27 mouse cellular contexts compared by ENCODE assay signal in genomic region chr8:84101476-84102270, GRCm38 (mm10). TPM values are rescaled to one million over a fixed set of nuclear protein-coding genes. Genes with fewer than 3 reads are reported as not detected.
DNase-seq lines count a peak whose midpoint lies in the region; ATAC-seq and TF ChIP-seq lines count a peak whose summit lies in the region.
"Had no signal": no experiment of that assay in that cellular context is flagged by ENCODE, and none has a peak within 500 bp of the region (broad histone marks: within the 10 kb centered on the region; RNA-seq: fewer than 3 reads in every experiment).

No protein-coding gene starts in this region.

- no peak overlapping the region for H3K27ac ChIP-seq in hindbrain, embryonic 16.5 days (ENCODE audit: low read depth, low read length)
- H3K27ac ChIP-seq in hindbrain, embryonic 12.5 days, result no peak overlapping the region
- H3K27ac ChIP-seq in midbrain, embryonic 14.5 days (replicated peaks; ENCODE audit: low read depth, low read length), result no peak overlapping the region
- H3K27ac ChIP-seq in midbrain, postnatal 0 days (ENCODE audit: low read depth, low read length), result no peak overlapping the region
- no peak overlapping the region for H3K27ac ChIP-seq in heart, adult 2 months
- H3K27ac ChIP-seq: embryonic facial prominence, embryonic 12.5 days; left cerebral cortex, adult 2 months; liver, embryonic 13.5 days had no signal

- H3K4me3 ChIP-seq in hindbrain, embryonic 16.5 days (ENCODE audit: low read length), result no peak overlapping the region
- no peak overlapping the region for H3K4me3 ChIP-seq in hindbrain, embryonic 12.5 days
- H3K4me3 ChIP-seq in midbrain, embryonic 14.5 days (replicated peaks; ENCODE audit: low read depth, low read length), result no peak overlapping the region
- H3K4me3 ChIP-seq in midbrain, postnatal 0 days (ENCODE audit: low read depth, low read length), result no peak overlapping the region
- no peak overlapping the region for H3K4me3 ChIP-seq in heart, adult 2 months
- H3K4me3 ChIP-seq: embryonic facial prominence, embryonic 12.5 days; left cerebral cortex, adult 2 months; liver, embryonic 13.5 days had no signal

- H3K9ac ChIP-seq in hindbrain, embryonic 16.5 days (ENCODE audit: low read depth, low read length), result 0 out of 2 replicates have a peak overlapping the region, but pooled peaks have one; percentile 5
- no peak overlapping the region for H3K9ac ChIP-seq in hindbrain, embryonic 12.5 days
- 0 out of 2 replicates have a peak overlapping the region, but pooled peaks have one; percentile 9 for H3K9ac ChIP-seq in midbrain, embryonic 14.5 days (replicated peaks; ENCODE audit: low read length)
- no peak overlapping the region for H3K9ac ChIP-seq in midbrain, postnatal 0 days (replicated peaks; ENCODE audit: low read length, poor library complexity, severe bottlenecking)
- no peak overlapping the region for H3K9ac ChIP-seq in heart, adult 2 months (ENCODE audit: low read depth, low read length)
- H3K9ac ChIP-seq: embryonic facial prominence, embryonic 12.5 days; liver, embryonic 13.5 days had no signal

- H3K79me2 ChIP-seq in heart, adult 2 months (replicated peaks; ENCODE audit: control insufficient read depth, insufficient read depth, low read length), result peaks cover 1% of the 10 kb centered on the region; the same call in 1 of the 2 replicates

- TF ChIP-seq EP300 in heart, adult 2 months (IDR thresholded peaks at IDR 0.05; ENCODE audit: insufficient read depth, low read depth, low read length), result no peak

- no peak for TF ChIP-seq POLR2A in heart, adult 2 months (IDR thresholded peaks at IDR 0.05; ENCODE audit: insufficient read depth, low read depth, low read length)

- H3K9me3 ChIP-seq in hindbrain, embryonic 16.5 days (ENCODE audit: control insufficient read depth, low read length), result no peaks in the 10 kb centered on the region
- no peaks in the 10 kb centered on the region for H3K9me3 ChIP-seq in hindbrain, embryonic 12.5 days (replicated peaks)
- no peaks in the 10 kb centered on the region for H3K9me3 ChIP-seq in midbrain, embryonic 14.5 days (ENCODE audit: control insufficient read depth, low read length)
- no peaks in the 10 kb centered on the region for H3K9me3 ChIP-seq in midbrain, postnatal 0 days (ENCODE audit: low read length)
- H3K9me3 ChIP-seq: embryonic facial prominence, embryonic 12.5 days; hindbrain, embryonic 10.5 days; liver, embryonic 13.5 days had no signal

- H3K27me3 ChIP-seq in hindbrain, embryonic 16.5 days (replicated peaks; ENCODE audit: control insufficient read depth, insufficient read depth, low read length), result no peaks in the 10 kb centered on the region
- H3K27me3 ChIP-seq in hindbrain, embryonic 12.5 days, result no peaks in the 10 kb centered on the region
- H3K27me3 ChIP-seq in midbrain, embryonic 14.5 days (ENCODE audit: control insufficient read depth, insufficient read depth, low read length), result no peaks in the 10 kb centered on the region
- no peaks in the 10 kb centered on the region for H3K27me3 ChIP-seq in midbrain, postnatal 0 days (ENCODE audit: insufficient read depth, low read length)
- H3K27me3 ChIP-seq in heart, adult 2 months (ENCODE audit: control insufficient read depth, insufficient read depth, low read length), result no peaks in the 10 kb centered on the region
- H3K27me3 ChIP-seq: CH12.LX; embryonic facial prominence, embryonic 12.5 days; liver, embryonic 13.5 days had no signal

- 90% methylated on average over 25 of the region's 25 CpGs for WGBS in hindbrain, embryonic 16.5 days
- WGBS in hindbrain, embryonic 12.5 days, result 95% methylated on average over 25 of the region's 25 CpGs
- 93% methylated on average over 25 of the region's 25 CpGs for WGBS in midbrain, embryonic 14.5 days
- 91% methylated on average over 25 of the region's 25 CpGs for WGBS in midbrain, postnatal 0 days
- WGBS in heart, adult 2 months, result 92% methylated on average over 25 of the region's 25 CpGs

- H3K36me3 ChIP-seq in hindbrain, embryonic 16.5 days (ENCODE audit: control insufficient read depth, insufficient read depth, low read length), result peaks cover 24% of the 10 kb centered on the region
- H3K36me3 ChIP-seq in hindbrain, embryonic 12.5 days, result peaks cover 50% of the 10 kb centered on the region
- peaks cover 47% of the 10 kb centered on the region for H3K36me3 ChIP-seq in midbrain, embryonic 14.5 days (ENCODE audit: control insufficient read depth, insufficient read depth, low read length)
- peaks cover 33% of the 10 kb centered on the region for H3K36me3 ChIP-seq in midbrain, postnatal 0 days (ENCODE audit: insufficient read depth, low read length)
- H3K36me3 ChIP-seq in heart, adult 2 months (ENCODE audit: control insufficient read depth, insufficient read depth, low read length), result no peaks in the 10 kb centered on the region

- ATAC-seq in hindbrain, embryonic 16.5 days, result no peak
- ATAC-seq in hindbrain, embryonic 12.5 days (ENCODE audit: low FRiP score), result no peak
- ATAC-seq in midbrain, embryonic 14.5 days (ENCODE audit: low FRiP score, low TSS enrichment), result no peak
- ATAC-seq in midbrain, postnatal 0 days (ENCODE audit: low FRiP score), result no peak
- ATAC-seq: activated CD4-positive, CD25-positive, alpha-beta regulatory T cell, adult 4 months; inflammation-experienced regulatory T-cells, adult 6 months had no signal

- no peak for TF ChIP-seq CTCF in midbrain, postnatal 0 days (IDR thresholded peaks at IDR 0.05)
- TF ChIP-seq CTCF in heart, adult 2 months (IDR thresholded peaks at IDR 0.05), result no peak

- no peak overlapping the region for H3K4me2 ChIP-seq in hindbrain, embryonic 16.5 days (ENCODE audit: low read length)
- H3K4me2 ChIP-seq in hindbrain, embryonic 12.5 days (replicated peaks), result no peak overlapping the region
- H3K4me2 ChIP-seq in midbrain, embryonic 14.5 days (ENCODE audit: low read length), result no peak overlapping the region
- no peak overlapping the region for H3K4me2 ChIP-seq in midbrain, postnatal 0 days (ENCODE audit: low read depth, low read length, poor library complexity, severe bottlenecking)
- H3K4me2 ChIP-seq: embryonic facial prominence, embryonic 12.5 days; heart, embryonic 11.5 days; liver, embryonic 13.5 days had no signal

- H3K4me1 ChIP-seq in hindbrain, embryonic 16.5 days (ENCODE audit: control insufficient read depth, insufficient read depth, low read depth, low read length), result peaks cover 27% of the 10 kb centered on the region
- peaks cover 30% of the 10 kb centered on the region for H3K4me1 ChIP-seq in hindbrain, embryonic 12.5 days
- H3K4me1 ChIP-seq in midbrain, embryonic 14.5 days (ENCODE audit: control insufficient read depth, insufficient read depth, low read length), result peaks cover 28% of the 10 kb centered on the region
- H3K4me1 ChIP-seq in midbrain, postnatal 0 days (ENCODE audit: insufficient read depth, low read length), result peaks cover 12% of the 10 kb centered on the region
- peaks cover 5% of the 10 kb centered on the region for H3K4me1 ChIP-seq in heart, adult 2 months (ENCODE audit: control insufficient read depth, insufficient read depth, low read length)

- no peak for DNase-seq in midbrain, embryonic 14.5 days
- no peak for DNase-seq in midbrain, postnatal 0 days (ENCODE audit: low spot score)
- DNase-seq in kidney, postnatal 14 days, result peak; percentile 41
- no peak for DNase-seq in layer of hippocampus, adult 18-20 months (ENCODE audit: low spot score in 2 of 2)
- no peak for DNase-seq in heart, adult 2 months
- DNase-seq: adrenal gland, adult 8-10 months; B cell, adult 2 months; cerebellum, adult 11-12 months; heart, postnatal 10 days; liver, embryonic 13.5 days; lung, adult 2 months; lung, postnatal 14 days; retina, postnatal 1 day had no signal

- intact Hi-C loops in heart, adult 2 months (cut with DNase I), result no loop called here

RNA-seq across cellular contexts. Expression of gene Dcaf15, which starts 2.9 kb away (rescaled TPM):
- 21.5 and 22.7 TPM in 2 replicates for polyA plus RNA-seq in hindbrain, embryonic 16.5 days (2015; fragmentation: Nextera tagmentation; extraction: Ambion mirVana)
- 16.4 and 19.7 TPM in 2 replicates for polyA plus RNA-seq in hindbrain, embryonic 12.5 days (2016; fragmentation: Nextera tagmentation; extraction: Ambion mirVana)
- polyA plus RNA-seq in midbrain, embryonic 14.5 days (2014; fragmentation: Nextera tagmentation; extraction: Ambion mirVana), result 19.9 and 26.0 TPM in 2 replicates
- 62.3 and 67.6 TPM in 2 replicates for total RNA-seq in midbrain, postnatal 0 days (2014; rRNA removed)
- polyA plus RNA-seq in midbrain, postnatal 0 days (2015; fragmentation: Nextera tagmentation; extraction: Ambion mirVana), result 21.7 and 23.3 TPM in 2 replicates
- total RNA-seq in layer of hippocampus, adult 18-20 months (2021), result 10 to 100 TPM; 16.9 to 17.6 TPM
- 1 to 10 TPM; 5.9 to 7.6 TPM for total RNA-seq in heart, adult 2 months (2021)
- 17.0 and 18.4 TPM in 2 replicates for polyA plus RNA-seq in heart, adult 2 months (2012; rRNA removed)

RNA-seq across cellular contexts. Expression of gene Podnl1, which starts 24.1 kb away (rescaled TPM):
- polyA plus RNA-seq in hindbrain, embryonic 16.5 days (2015; fragmentation: Nextera tagmentation; extraction: Ambion mirVana), result 0.51 and 0.55 TPM in 2 replicates
- polyA plus RNA-seq in hindbrain, embryonic 12.5 days (2016; fragmentation: Nextera tagmentation; extraction: Ambion mirVana), result 0.39 and 0.50 TPM in 2 replicates
- polyA plus RNA-seq in midbrain, embryonic 14.5 days (2014; fragmentation: Nextera tagmentation; extraction: Ambion mirVana), result 0.63 and 0.68 TPM in 2 replicates
- 0.05 and 0.19 TPM in 2 replicates for total RNA-seq in midbrain, postnatal 0 days (2014; rRNA removed)
- 0.38 and 0.56 TPM in 2 replicates for polyA plus RNA-seq in midbrain, postnatal 0 days (2015; fragmentation: Nextera tagmentation; extraction: Ambion mirVana)
- total RNA-seq in layer of hippocampus, adult 18-20 months (2021), result not detected
- not detected for total RNA-seq in heart, adult 2 months (2021)
- polyA plus RNA-seq in heart, adult 2 months (2012; rRNA removed), result 0.20 and 0.23 TPM in 2 replicates
- total RNA-seq: gastrocnemius, adult 18-20 months; layer of hippocampus, postnatal 10 days; left cerebral cortex, adult 2 months; left cerebral cortex, postnatal 36 days; megakaryocyte progenitor cell, adult 5-6 weeks had no signal
- polyA plus RNA-seq: liver, embryonic 13.5 days; neural tube, embryonic 11.5 days had no signal

RNA-seq across cellular contexts. Expression of gene Rfx1, which starts 35.0 kb away (rescaled TPM):
- 7.9 and 9.0 TPM in 2 replicates for polyA plus RNA-seq in hindbrain, embryonic 16.5 days (2015; fragmentation: Nextera tagmentation; extraction: Ambion mirVana)
- 8.9 and 9.4 TPM in 2 replicates for polyA plus RNA-seq in hindbrain, embryonic 12.5 days (2016; fragmentation: Nextera tagmentation; extraction: Ambion mirVana)
- polyA plus RNA-seq in midbrain, embryonic 14.5 days (2014; fragmentation: Nextera tagmentation; extraction: Ambion mirVana), result 11.2 and 12.2 TPM in 2 replicates
- total RNA-seq in midbrain, postnatal 0 days (2014; rRNA removed), result 28.4 and 31.7 TPM in 2 replicates
- 7.2 and 8.8 TPM in 2 replicates for polyA plus RNA-seq in midbrain, postnatal 0 days (2015; fragmentation: Nextera tagmentation; extraction: Ambion mirVana)
- 10 to 100 TPM; 27.3 to 28.1 TPM for total RNA-seq in layer of hippocampus, adult 18-20 months (2021)
- 1 to 10 TPM; 8.8 to 9.5 TPM for total RNA-seq in heart, adult 2 months (2021)
- polyA plus RNA-seq in heart, adult 2 months (2012; rRNA removed), result 9.5 and 11.0 TPM in 2 replicates

RNA-seq across cellular contexts. Expression of gene Gm10643, which starts 36.7 kb away (rescaled TPM):
- 1.6 and 1.7 TPM in 2 replicates for polyA plus RNA-seq in hindbrain, embryonic 16.5 days (2015; fragmentation: Nextera tagmentation; extraction: Ambion mirVana)
- 2.1 and 3.0 TPM in 2 replicates for polyA plus RNA-seq in hindbrain, embryonic 12.5 days (2016; fragmentation: Nextera tagmentation; extraction: Ambion mirVana)
- 1.5 and 2.4 TPM in 2 replicates for polyA plus RNA-seq in midbrain, embryonic 14.5 days (2014; fragmentation: Nextera tagmentation; extraction: Ambion mirVana)
- 2.2 and 3.0 TPM in 2 replicates for total RNA-seq in midbrain, postnatal 0 days (2014; rRNA removed)
- polyA plus RNA-seq in midbrain, postnatal 0 days (2015; fragmentation: Nextera tagmentation; extraction: Ambion mirVana), result 1.6 and 1.7 TPM in 2 replicates
- total RNA-seq in layer of hippocampus, adult 18-20 months (2021), result 1 to 10 TPM; 4.9 to 5.6 TPM
- 1 to 10 TPM; 3.6 to 4.8 TPM for total RNA-seq in heart, adult 2 months (2021)
- 1.7 and 2.1 TPM in 2 replicates for polyA plus RNA-seq in heart, adult 2 months (2012; rRNA removed)

RNA-seq across cellular contexts. Expression of gene Cc2d1a, which starts 46.1 kb away (rescaled TPM):
- polyA plus RNA-seq in hindbrain, embryonic 16.5 days (2015; fragmentation: Nextera tagmentation; extraction: Ambion mirVana), result 53.3 and 54.5 TPM in 2 replicates
- polyA plus RNA-seq in hindbrain, embryonic 12.5 days (2016; fragmentation: Nextera tagmentation; extraction: Ambion mirVana), result 21.6 and 21.7 TPM in 2 replicates
- 28.9 and 33.1 TPM in 2 replicates for polyA plus RNA-seq in midbrain, embryonic 14.5 days (2014; fragmentation: Nextera tagmentation; extraction: Ambion mirVana)
- total RNA-seq in midbrain, postnatal 0 days (2014; rRNA removed), result 86.1 and 101 TPM in 2 replicates
- polyA plus RNA-seq in midbrain, postnatal 0 days (2015; fragmentation: Nextera tagmentation; extraction: Ambion mirVana), result 65.9 and 70.7 TPM in 2 replicates
- total RNA-seq in layer of hippocampus, adult 18-20 months (2021), result 10 to 100 TPM; 57.4 to 61.0 TPM
- total RNA-seq in heart, adult 2 months (2021), result 10 to 100 TPM; 10.6 to 11.9 TPM
- 10.2 and 11.2 TPM in 2 replicates for polyA plus RNA-seq in heart, adult 2 months (2012; rRNA removed)

Comparison
In these comparisons a context has a peak if more than half of its experiments do, and no peak if none do; other contexts are left out.
1. H3K9ac ChIP-seq: peak in hindbrain, embryonic 16.5 days (single experiment) and midbrain, embryonic 14.5 days (single experiment); none in hindbrain, embryonic 12.5 days (single experiment), midbrain, postnatal 0 days (single experiment) and heart, adult 2 months (single experiment).